Mouse (Mus musculus) lung, adult 2 months (tissue): ENCODE data around the gene Aurkb.

Experiments used
- CTCF ChIP-seq: fragments of 200-500 bp; IDR thresholded peaks from 2 replicates; pipeline ENCODE4 v1.5.1; 2011; ENCODE audit warnings: mild to moderate bottlenecking, low read length, control low read depth; ENCODE audit not compliant: insufficient read depth
- POLR2A ChIP-seq: fragments of 200-500 bp; IDR thresholded peaks from 2 replicates; pipeline ENCODE4 v1.6.1; 2011; ENCODE audit warnings: low read depth, mild to moderate bottlenecking, control low read depth, low read length, borderline replicate concordance; ENCODE audit errors: extremely low read depth

DNA sequence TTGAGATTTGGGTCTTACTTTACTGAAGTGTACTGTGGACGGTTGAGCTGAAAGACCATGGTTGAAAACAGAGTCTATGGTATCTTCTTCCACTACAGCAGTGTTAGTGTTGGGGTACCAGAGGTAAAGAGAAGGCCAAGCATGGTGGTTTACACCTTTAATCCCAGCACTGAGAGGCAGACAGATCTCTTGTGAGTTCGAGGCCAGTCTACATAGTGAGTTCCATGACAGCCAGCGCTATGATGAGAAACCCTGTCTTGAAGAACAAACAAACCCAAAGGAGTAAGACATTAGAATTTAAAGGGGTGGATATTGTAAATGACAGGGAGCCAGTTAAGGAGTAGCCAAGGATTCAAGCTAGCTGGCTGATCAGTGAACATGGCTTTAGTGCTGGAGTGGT is 28.7 kb upstream of the Aurkb start:
- TF ChIP-seq CTCF (no peak), POLR2A (no peak)
